Mouse (Mus musculus) CH12.LX (cell line): Measurements from ENCODE around the gene Rnf214. TPM values are rescaled to one million over a fixed set of nuclear protein-coding genes. Genes with fewer than 3 reads are reported as not detected.

ENCODE experiments used
- DNase-seq: peaks from one replicate; pipeline ENCODE4 v3.0.0-alpha.2; 2013; ENCODE audit errors: extremely low read depth
- H3K27ac ChIP-seq: 2 replicates; pipeline ENCODE4 v1.5.1; 2012; ENCODE audit warnings: low read depth, mild to moderate bottlenecking, control low read depth, moderate library complexity; ENCODE audit not compliant: insufficient read depth
- H3K27me3 ChIP-seq: replicated peaks from 2 replicates; pipeline ENCODE3; 2012; ENCODE audit warnings: inconsistent platforms
- H3K36me3 ChIP-seq, 2 experiments: replicated peaks in 1 of 2; 2 replicates each; pipeline versions ENCODE3 to v1.6.1; 2012; ENCODE audit warnings: inconsistent platforms in 1 of 2, low read length in 1 of 2, mild to moderate bottlenecking in 1 of 2, mixed read lengths in 1 of 2, moderate library complexity in 1 of 2; ENCODE audit not compliant: control insufficient read depth in 1 of 2, insufficient read depth in 1 of 2
- H3K4me1 ChIP-seq, 2 experiments: 2 replicates each; pipeline ENCODE4 v1.6.1; 2012; ENCODE audit warnings: inconsistent platforms in 1 of 2, moderate library complexity in 1 of 2; ENCODE audit not compliant: insufficient read depth in 2 of 2, control insufficient read depth in 1 of 2
- H3K4me2 ChIP-seq: 2 replicates; pipeline ENCODE4 v1.6.1; 2012; ENCODE audit warnings: low read depth, mild to moderate bottlenecking, control low read depth; ENCODE audit not compliant: poor library complexity, insufficient read depth, severe bottlenecking
- H3K4me3 ChIP-seq, 3 experiments: fragments of 150-350 bp in 1 of 3; sonication (generic) in 1 of 3; replicated peaks in 1 of 3; 2 replicates each; pipeline versions ENCODE3 to v1.5.1; 2011 to 2012; ENCODE audit warnings: low read depth in 2 of 3, low read length in 2 of 3, mild to moderate bottlenecking in 2 of 3, moderate library complexity in 2 of 3, control low read depth in 1 of 3, improper control_type of control experiment in 1 of 3, inconsistent platforms in 1 of 3, mixed read lengths in 1 of 3; ENCODE audit not compliant: poor library complexity in 1 of 3
- H3K79me2 ChIP-seq: replicated peaks from 2 replicates; pipeline ENCODE4 v1.6.1; 2012; ENCODE audit warnings: mild to moderate bottlenecking, moderate library complexity; ENCODE audit not compliant: control insufficient read depth, poor library complexity, insufficient read depth, severe bottlenecking; ENCODE audit errors: extremely low read depth
- H3K9ac ChIP-seq: 2 replicates; pipeline ENCODE4 v1.6.1; 2012; ENCODE audit warnings: low read depth, mild to moderate bottlenecking, control low read depth, moderate library complexity; ENCODE audit not compliant: insufficient read depth
- H3K9me3 ChIP-seq: replicated peaks from 2 replicates; pipeline ENCODE3; 2012; ENCODE audit warnings: low read length, inconsistent platforms, mixed read lengths
- BHLHE40 ChIP-seq: IDR thresholded peaks from 2 replicates; pipeline ENCODE4 v1.6.1; 2011; ENCODE audit warnings: mild to moderate bottlenecking, low read depth, low read length, improper control_type of control experiment
- E2F4 ChIP-seq: IDR thresholded peaks from 2 replicates; pipeline ENCODE4 v1.6.1; 2011; ENCODE audit warnings: low read depth, low read length, improper control_type of control experiment; ENCODE audit not compliant: insufficient replicate concordance
- ELF1 ChIP-seq: IDR thresholded peaks from 2 replicates; pipeline ENCODE4 v1.6.1; 2014; ENCODE audit warnings: low read depth, mild to moderate bottlenecking, inconsistent platforms, low read length, improper control_type of control experiment
- EP300 ChIP-seq: IDR thresholded peaks from 2 replicates; pipeline ENCODE4 v1.6.1; 2011; ENCODE audit warnings: low read length, improper control_type of control experiment
- ETS1 ChIP-seq: conservative IDR thresholded peaks from 2 replicates; pipeline ENCODE4 v1.6.1; 2012; ENCODE audit warnings: low read depth, mild to moderate bottlenecking, inconsistent platforms, low read length, improper control_type of control experiment, moderate library complexity
- GABPA ChIP-seq: IDR thresholded peaks from 2 replicates; pipeline ENCODE4 v1.6.1; 2012; ENCODE audit warnings: low read depth, low read length, improper control_type of control experiment, inconsistent platforms; ENCODE audit not compliant: insufficient replicate concordance
- IRF4 ChIP-seq: IDR thresholded peaks from 2 replicates; pipeline ENCODE4 v1.6.1; 2014; ENCODE audit warnings: low read depth, mild to moderate bottlenecking, inconsistent platforms, low read length, improper control_type of control experiment
- JUN ChIP-seq: IDR thresholded peaks from 2 replicates; pipeline ENCODE4 v1.6.1; 2011; ENCODE audit warnings: low read depth, mild to moderate bottlenecking, low read length, improper control_type of control experiment, moderate library complexity; ENCODE audit not compliant: insufficient read depth
- KAT2A ChIP-seq: IDR thresholded peaks from 2 replicates; pipeline ENCODE4 v1.6.1; 2012; ENCODE audit warnings: low read length, improper control_type of control experiment, inconsistent platforms; ENCODE audit not compliant: insufficient replicate concordance
- MYC ChIP-seq: IDR thresholded peaks from 2 replicates; pipeline ENCODE4 v1.6.1; 2011; ENCODE audit warnings: low read depth, mild to moderate bottlenecking, improper control_type of control experiment, low read length
- NELFE ChIP-seq: IDR thresholded peaks from 2 replicates; pipeline ENCODE4 v1.6.1; 2011; ENCODE audit warnings: low read depth, low read length, improper control_type of control experiment
- PAX5 ChIP-seq: IDR thresholded peaks from 2 replicates; pipeline ENCODE4 v1.6.1; 2012; ENCODE audit warnings: low read length, inconsistent platforms, mixed read lengths
- POLR2A ChIP-seq: IDR thresholded peaks from 2 replicates; pipeline ENCODE4 v1.6.1; 2011; ENCODE audit warnings: low read depth, mild to moderate bottlenecking, improper control_type of control experiment, low read length
- POLR2AphosphoS2 ChIP-seq: IDR thresholded peaks from 2 replicates; pipeline ENCODE4 v1.6.1; 2011; ENCODE audit warnings: low read depth, low read length, improper control_type of control experiment
- SIN3A ChIP-seq: IDR thresholded peaks from 2 replicates; pipeline ENCODE4 v1.6.1; 2012; ENCODE audit warnings: low read length, improper control_type of control experiment, inconsistent platforms
- SMC3 ChIP-seq: IDR thresholded peaks from 2 replicates; pipeline ENCODE4 v1.6.1; 2011; ENCODE audit warnings: low read depth, low read length, improper control_type of control experiment
- UBTF ChIP-seq: IDR thresholded peaks from 2 replicates; pipeline ENCODE4 v1.6.1; 2012; ENCODE audit warnings: low read depth, mild to moderate bottlenecking, inconsistent platforms, low read length, improper control_type of control experiment, moderate library complexity
- USF1 ChIP-seq: IDR thresholded peaks from 2 replicates; pipeline ENCODE4 v1.6.1; 2014; ENCODE audit warnings: low read depth, mild to moderate bottlenecking, inconsistent platforms, low read length, improper control_type of control experiment
- ZC3H11A ChIP-seq: IDR thresholded peaks from 2 replicates; pipeline ENCODE4 v1.6.1; 2012; ENCODE audit warnings: low read depth, mild to moderate bottlenecking, inconsistent platforms, low read length, improper control_type of control experiment
- ZNF384 ChIP-seq: IDR thresholded peaks from 2 replicates; pipeline ENCODE4 v1.6.1; 2012; ENCODE audit warnings: low read depth, low read length, improper control_type of control experiment, inconsistent platforms
- dilution Hi-C: fragments of 300-500 bp; cut with MboI; formaldehyde crosslinking; loops from 2 replicates; pipeline ENCODE4 v1.14.3; 2020; ENCODE audit warnings: low sequenced_read_pairs; ENCODE audit not compliant: extremely low pct_unique_long_range_greater_than_20kb, extremely low pct_ligation_motif_present
- in situ Hi-C: fragments of 300-500 bp; cut with MboI; formaldehyde crosslinking; loops from 3 replicates; pipeline ENCODE4 v1.14.3; 2019; ENCODE audit warnings: low sequenced_read_pairs, low pct_ligation_motif_present, low pct_unique_long_range_greater_than_20kb, mixed read lengths
- polyA plus RNA-seq: library from polyadenylated mRNA; unstranded; fragments of >175 nt; gene quantifications from 2 replicates; pipeline ENCODE4 v1.2.1, GENCODE M21; 2012; ENCODE audit warnings: low read depth; ENCODE audit not compliant: insufficient read length
- total RNA-seq, 2 experiments: library from RNA; depleted of rRNA; stranded (reverse); fragments of 300-350 nt in 1 of 2; fragments of >200 nt in 1 of 2; gene quantifications; 2 replicates each; pipeline ENCODE4 v1.2.3; 2012 to 2014

The Rnf214 gene
- total and polyA plus RNA-seq, 3 experiments: 4.4 to 16.1 (median 9.4) TPM

DNA sequence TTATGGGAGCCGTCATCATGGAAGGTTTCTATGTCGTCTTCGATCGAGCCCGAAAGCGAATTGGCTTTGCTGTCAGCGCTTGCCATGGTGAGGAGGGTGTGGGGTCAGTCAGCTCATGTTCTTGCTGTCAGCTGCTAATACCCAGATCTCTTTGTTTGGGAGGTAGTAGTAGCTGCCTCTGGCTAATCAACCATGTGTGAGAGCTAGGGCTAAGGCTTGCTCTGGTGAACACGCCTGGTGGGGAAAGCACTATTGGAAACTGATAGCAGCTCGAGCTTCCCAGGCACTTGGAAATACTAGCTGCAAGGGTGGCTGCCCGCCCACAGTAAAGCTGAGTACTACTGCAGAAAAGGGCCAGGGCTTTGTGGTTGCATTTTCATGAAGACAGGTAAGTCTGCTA lies 47.3 kb downstream of the Rnf214 start:
- Histone ChIP-seq H3K27ac (no peak overlapping the region), H3K4me1 (no peaks in the 10 kb centered on the region)
- in situ Hi-C loops: no loop called here
- TF ChIP-seq POLR2AphosphoS2 (no peak), POLR2A (no peak), E2F4 (no peak), KAT2A (no peak), ELF1 (no peak), GABPA (no peak), ZC3H11A (no peak), BHLHE40 (no peak), SIN3A (no peak), ZNF384 (no peak), PAX5 (no peak), MYC (no peak), EP300 (no peak), NELFE (no peak), USF1 (no peak), UBTF (no peak)
- TF ChIP-seq, all 38 proteins: peak for 0
- dilution Hi-C loops: no loop called here
- no peaks in the 10 kb centered on the region for H3K9me3 ChIP-seq
- DNase-seq: no peak
- no peak overlapping the region for H3K4me2 ChIP-seq
- H3K9ac ChIP-seq: no peak overlapping the region
- no peaks in the 10 kb centered on the region for H3K79me2 ChIP-seq
- H3K27me3 ChIP-seq: no peaks in the 10 kb centered on the region
- peaks cover 20 to 67% of the 10 kb centered on the region in 2 experiments for H3K36me3 ChIP-seq
- no peak overlapping the region for H3K4me3 ChIP-seq

DNA sequence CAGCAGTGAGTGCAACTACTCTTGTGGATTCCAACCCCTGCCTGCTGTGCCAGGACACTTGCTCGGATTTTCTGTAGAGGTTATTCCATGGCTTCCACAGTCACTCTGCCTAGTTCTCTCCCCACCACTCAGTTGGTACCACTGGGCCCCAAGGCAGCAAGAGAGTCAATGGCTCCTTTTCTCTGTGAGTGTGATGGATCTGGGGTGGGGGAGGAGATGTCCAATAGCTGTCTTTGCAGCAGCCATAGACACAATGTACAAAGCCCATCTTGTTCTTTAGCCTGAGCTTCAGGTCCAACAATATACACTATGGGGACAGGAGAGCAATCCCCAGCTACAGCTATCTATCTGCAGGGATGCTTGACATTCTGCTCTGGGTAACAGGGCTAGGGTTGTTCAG lies 52.6 kb downstream of the Rnf214 start:
- Histone ChIP-seq H3K4me3 (no peak overlapping the region), H3K36me3 (peaks cover 4 to 23% of the 10 kb centered on the region in 2 experiments), H3K4me2 (no peak overlapping the region), H3K9ac (no peak overlapping the region), H3K79me2 (no peaks in the 10 kb centered on the region), H3K27ac (no peak overlapping the region), H3K4me1 (no peaks in the 10 kb centered on the region), H3K9me3 (no peaks in the 10 kb centered on the region), H3K27me3 (no peaks in the 10 kb centered on the region)
- in situ Hi-C loops: no loop called here
- TF ChIP-seq POLR2AphosphoS2: no peak
- no peak for TF ChIP-seq ELF1
- TF ChIP-seq EP300: no peak
- no peak for TF ChIP-seq SMC3
- no peak for TF ChIP-seq IRF4
- no peak for TF ChIP-seq GABPA
- TF ChIP-seq JUN: no peak
- no peak for TF ChIP-seq ZNF384
- TF ChIP-seq ETS1: no peak
- TF ChIP-seq KAT2A: no peak
- dilution Hi-C loops: no loop called here
- no peak for DNase-seq
